Mouse (Mus musculus): ENCODE measurements around the gene Gm17079.
"Not testable (repeated sequence)": the region's sequence is repeated elsewhere in the genome, so short reads cannot be mapped to it uniquely, and the experiment has no call there.

Gene Gm17079

DNA sequence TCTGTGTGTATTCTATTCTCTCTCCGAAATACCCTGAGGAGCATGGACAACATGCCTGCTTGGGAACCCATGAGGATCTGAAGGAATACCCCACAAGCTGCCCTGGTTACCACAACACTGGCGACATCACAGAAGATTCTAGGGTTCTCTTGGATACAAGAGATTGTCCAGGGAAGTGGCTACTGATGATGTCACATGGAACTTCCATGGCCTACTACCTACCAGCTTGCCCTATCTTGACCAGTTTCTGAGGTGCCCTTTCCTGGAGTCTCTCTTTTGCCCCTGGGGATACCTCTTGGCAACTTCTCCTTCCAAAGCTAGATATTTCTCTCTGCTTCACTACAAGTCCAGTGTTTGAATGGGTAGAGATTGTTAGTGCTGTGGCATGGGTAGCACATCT lies at the start of gene Gm17079:
Gene Gm17079, minus strand, starts transcription at position 101 of the 400 bp plus-strand sequence.
- not testable (repeated sequence) for DNase-seq (ENCODE audit: low spot score)

DNA sequence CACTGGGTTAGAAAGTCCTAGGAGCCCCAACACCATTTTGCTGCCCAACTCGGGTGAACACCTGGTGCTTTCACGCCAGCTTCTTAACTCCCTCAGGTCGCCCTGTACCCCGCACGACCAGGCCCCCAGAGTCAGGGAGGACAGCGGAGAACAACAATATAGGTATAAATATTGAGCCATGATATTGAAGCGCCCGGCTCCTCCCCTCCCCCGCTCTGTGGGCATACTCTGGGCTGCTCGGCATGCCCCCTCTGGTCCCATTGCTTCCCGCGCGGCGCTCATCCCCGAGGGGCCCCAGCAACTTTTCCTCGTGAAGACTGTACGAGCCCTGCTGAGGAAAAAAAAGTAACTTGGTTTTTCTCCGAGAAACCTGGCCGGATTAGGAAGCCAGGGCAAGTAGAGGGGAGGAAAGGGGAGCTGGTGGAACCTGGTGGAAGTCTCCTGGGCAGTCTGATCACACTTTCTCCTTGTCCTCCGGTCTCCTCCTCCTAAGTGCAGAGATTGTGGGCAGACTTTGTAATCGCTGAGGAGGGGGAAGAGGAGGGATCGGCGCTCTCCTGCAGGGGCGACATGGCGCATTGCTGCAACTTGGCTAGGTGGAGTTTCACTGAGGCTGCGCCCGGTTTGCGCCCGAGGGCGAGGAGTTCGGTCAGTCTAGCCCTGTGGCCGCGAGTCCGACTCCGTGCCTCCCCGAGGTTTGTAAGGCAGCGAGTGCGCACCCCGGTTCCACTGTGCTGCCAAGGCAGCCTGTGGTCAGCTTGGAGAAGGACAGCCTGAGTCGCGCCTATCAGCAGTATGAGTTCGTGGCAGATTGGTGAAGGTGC lies 45.3 kb upstream of the Gm17079 start:
- no peak for DNase-seq (ENCODE audit: low spot score)

DNA sequence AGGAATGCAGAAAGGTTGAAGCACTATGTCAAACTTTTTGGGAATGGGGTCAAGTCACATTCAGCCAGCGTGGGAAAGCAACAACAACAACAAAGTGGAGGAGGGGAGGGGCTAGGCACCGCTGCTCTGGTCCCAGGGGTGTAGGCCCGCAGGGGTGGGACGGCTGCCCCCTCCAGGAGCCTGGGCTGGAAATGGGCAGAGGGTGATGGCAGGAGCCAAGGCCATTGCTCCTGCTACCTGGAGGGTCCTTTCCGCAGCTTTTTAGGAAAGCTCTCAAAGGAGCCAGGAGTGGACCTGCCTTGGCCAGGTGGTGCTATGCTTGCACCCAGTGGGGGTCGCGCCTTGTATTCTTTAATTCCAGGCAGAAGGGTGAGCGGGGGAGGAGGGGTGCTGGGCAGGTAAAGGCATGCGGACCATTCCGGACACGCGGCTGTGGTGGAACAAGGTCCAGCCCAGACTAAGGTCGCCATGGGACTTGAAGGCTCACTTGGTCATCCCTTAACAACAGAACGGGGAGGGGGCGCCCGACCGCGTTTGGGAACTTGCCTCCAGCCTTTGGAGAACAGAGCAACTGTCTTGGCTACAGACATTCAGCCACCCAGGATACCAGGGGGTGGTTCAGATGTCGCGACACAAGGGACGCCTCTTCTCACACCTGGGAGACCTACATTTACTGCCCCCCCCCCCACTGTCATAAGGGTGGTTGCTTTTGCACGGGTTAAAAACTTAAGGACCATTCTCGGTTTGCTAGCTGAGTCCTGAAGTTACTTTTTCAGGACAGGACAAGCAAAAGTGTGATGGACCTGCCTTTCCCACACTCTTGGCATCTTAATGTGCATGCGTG lies 44.1 kb upstream of the Gm17079 start:
- DNase-seq (ENCODE audit: low spot score): no peak

DNA sequence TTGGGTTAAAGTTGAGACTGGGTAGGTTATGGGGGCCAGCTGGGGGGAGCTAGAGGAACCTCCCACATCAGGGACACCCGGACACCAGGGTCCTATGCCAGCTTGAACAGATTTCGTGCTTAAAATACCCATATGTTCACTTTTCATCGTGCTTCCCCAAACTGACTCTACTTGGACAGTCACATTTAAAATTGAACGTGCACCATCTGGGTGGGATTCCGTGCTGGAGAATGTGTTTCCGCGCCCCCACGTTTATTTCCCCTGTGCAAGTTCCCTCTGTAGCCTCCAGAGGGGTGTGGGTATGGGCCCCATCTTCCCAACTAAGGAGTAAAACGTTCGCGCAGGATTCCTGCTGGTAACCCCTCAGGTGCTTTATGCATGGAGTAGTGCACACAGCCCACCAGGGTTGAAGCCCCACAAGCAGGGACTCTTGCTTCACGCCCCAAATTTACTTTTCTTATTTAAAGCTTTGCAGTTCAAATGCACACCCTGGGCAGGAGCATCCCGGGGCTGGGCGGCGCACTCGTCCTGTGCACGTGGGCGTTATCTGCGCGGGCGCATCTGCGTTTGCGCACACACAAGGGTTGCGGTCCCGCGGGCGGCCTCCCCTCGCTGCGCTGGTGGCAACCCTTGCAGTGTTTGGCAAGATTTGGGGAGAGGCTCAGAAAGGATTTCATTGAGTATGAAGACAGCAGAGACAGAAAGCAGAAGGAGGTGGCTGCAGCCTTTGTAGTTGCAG lies 43.3 kb upstream of the Gm17079 start:
- DNase-seq (ENCODE audit: low spot score): no peak

DNA sequence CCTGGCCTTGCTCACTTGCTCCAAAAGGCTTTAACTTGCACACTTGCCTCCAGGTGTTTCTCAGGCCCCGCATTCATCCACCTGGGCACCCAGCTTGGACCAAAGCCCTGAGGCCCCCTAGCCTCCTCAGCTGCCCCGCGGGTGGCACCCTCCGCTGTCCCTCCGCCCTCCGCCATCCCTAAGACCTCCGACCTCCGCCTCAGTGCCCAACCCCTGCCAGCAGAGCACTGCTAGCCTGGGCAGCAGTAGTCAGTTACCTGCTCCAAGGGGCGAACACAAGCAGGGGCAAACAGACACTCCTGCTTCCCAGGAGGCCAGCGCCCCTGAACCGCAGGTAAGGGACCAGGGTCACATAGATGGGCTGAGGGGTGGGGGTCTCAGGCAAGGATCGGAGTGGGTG lies 42.7 kb upstream of the Gm17079 start:
- no peak for DNase-seq (ENCODE audit: low spot score)

DNA sequence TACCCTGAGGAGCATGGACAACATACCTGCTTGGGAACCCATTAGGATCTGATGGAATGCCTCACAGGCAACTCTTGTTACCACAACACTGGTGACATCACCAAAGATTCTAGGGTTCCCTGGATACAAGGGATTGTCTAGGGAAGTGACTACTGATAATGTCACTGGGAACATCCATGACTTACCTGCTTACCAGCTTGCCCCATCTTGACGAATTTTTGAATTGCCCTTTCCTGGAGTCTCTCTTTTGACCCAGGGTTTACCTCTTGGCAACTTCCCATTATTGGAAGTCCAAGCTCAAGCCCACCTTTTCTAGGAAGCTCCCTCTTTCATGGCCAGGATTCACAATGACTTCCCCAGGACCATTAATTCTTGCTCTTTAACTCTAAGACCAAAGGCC lies 21.8 kb upstream of the Gm17079 start, which contains the start of gene Gm5800:
Gene Gm5800, minus strand, starts transcription at position 101 of the 400 bp plus-strand sequence.
- no peak for DNase-seq (ENCODE audit: low spot score)

DNA sequence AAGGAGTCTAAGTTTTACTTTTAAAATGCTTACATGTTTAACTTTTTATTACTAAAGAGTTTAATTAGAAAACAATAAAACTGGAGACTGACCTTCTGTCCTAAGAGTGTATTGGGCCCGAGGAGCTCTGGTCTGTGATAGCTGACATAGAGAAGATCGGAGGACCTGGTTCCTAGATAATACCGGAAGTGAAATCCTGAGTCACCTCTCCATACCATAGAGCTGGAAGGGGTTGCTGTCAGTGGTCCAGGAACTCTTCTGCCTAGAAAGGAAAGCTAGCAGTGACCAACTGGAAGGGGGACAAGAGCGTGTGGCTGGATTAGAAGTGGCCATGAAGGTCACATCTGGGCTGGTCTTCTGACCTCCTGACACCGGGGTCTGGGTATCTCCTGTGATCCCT lies 18.0 kb downstream of the Gm17079 start:
- no peak for DNase-seq (ENCODE audit: low spot score)
